Comparison of ENCODE assay signal across 15 mouse cellular contexts in genomic region chr8:103180661-103181060, GRCm38 (mm10).
DNase-seq lines count a peak whose midpoint lies in the region; ATAC-seq lines count a peak whose summit lies in the region.
"Had no signal": no experiment of that assay in that cellular context is flagged by ENCODE, and none has a peak within 500 bp of the region (broad histone marks: within the 10 kb centered on the region; RNA-seq: fewer than 3 reads in every experiment).

No protein-coding gene starts in this region.

- no peak overlapping the region for H3K27ac ChIP-seq in lung, embryonic 15.5 days
- H3K27ac ChIP-seq: forebrain, embryonic 13.5 days; hindbrain, postnatal 0 days; limb, embryonic 10.5 days; liver, embryonic 14.5 days; neural tube, embryonic 13.5 days had no signal

- H3K27me3 ChIP-seq in lung, embryonic 15.5 days, result no peaks in the 10 kb centered on the region
- H3K27me3 ChIP-seq: forebrain, embryonic 13.5 days; megakaryocyte, embryonic 14.5 days; neural tube, embryonic 13.5 days had no signal

- H3K36me3 ChIP-seq in lung, embryonic 15.5 days, result no peaks in the 10 kb centered on the region
- H3K36me3 ChIP-seq: limb, embryonic 10.5 days; neural tube, embryonic 13.5 days had no signal

- ATAC-seq in lung, embryonic 15.5 days (ENCODE audit: borderline replicate concordance, extremely low read depth, low FRiP score, low TSS enrichment), result peak; percentile 67; the same call in 1 of the 2 replicates
- ATAC-seq: forebrain, embryonic 13.5 days; hindbrain, postnatal 0 days had no signal

- peak; percentile 3 for DNase-seq in kidney, postnatal 14 days
- no peak for DNase-seq in kidney, postnatal 10 days
- peak; percentile 5 for DNase-seq in Muller cell, postnatal 12 days (ENCODE audit: inconsistent ontology term)
- peak; percentile 95 for DNase-seq in adipocyte (ENCODE audit: low spot score)
- DNase-seq in cerebellum, adult 9-11 months, result no peak
- no peak for DNase-seq in left cerebral cortex, postnatal 14 days (ENCODE audit: low spot score in 2 of 2)
- DNase-seq: cerebellum, adult 8-10 months; embryo, embryonic 11 days had no signal

- no peaks in the 10 kb centered on the region for H3K9me3 ChIP-seq in lung, embryonic 15.5 days
- H3K9me3 ChIP-seq: forebrain, embryonic 13.5 days; limb, embryonic 10.5 days; neural tube, embryonic 13.5 days had no signal

- no peak overlapping the region for H3K4me3 ChIP-seq in lung, embryonic 15.5 days
- H3K4me3 ChIP-seq: forebrain, embryonic 13.5 days; limb, embryonic 10.5 days; megakaryocyte, embryonic 14.5 days; neural tube, embryonic 13.5 days had no signal

- no peak overlapping the region for H3K4me2 ChIP-seq in lung, embryonic 15.5 days
- H3K4me2 ChIP-seq: forebrain, embryonic 13.5 days; neural tube, embryonic 13.5 days had no signal

- H3K9ac ChIP-seq in lung, embryonic 15.5 days, result no peak overlapping the region
- H3K9ac ChIP-seq: forebrain, embryonic 13.5 days; liver, embryonic 14.5 days; neural tube, embryonic 13.5 days had no signal

- no peaks in the 10 kb centered on the region for H3K4me1 ChIP-seq in lung, embryonic 15.5 days
- H3K4me1 ChIP-seq: forebrain, embryonic 13.5 days; limb, embryonic 10.5 days; megakaryocyte, embryonic 14.5 days; neural tube, embryonic 13.5 days had no signal

- intact Hi-C loops in left cerebral cortex, postnatal 14 days (cut with DNase I), result no loop called here

Comparison
In these comparisons a context has a peak if more than half of its experiments do, and no peak if none do; other contexts are left out.
1. DNase-seq: peak in kidney, postnatal 14 days (single experiment), Muller cell, postnatal 12 days (single experiment) and adipocyte (single experiment); none in kidney, postnatal 10 days (single experiment), cerebellum, adult 9-11 months (single experiment) and left cerebral cortex, postnatal 14 days (0 of 2).